Mouse (Mus musculus): ENCODE data around the gene Mrps21. TPM values are rescaled to one million over a fixed set of nuclear protein-coding genes. Genes with fewer than 3 reads are reported as not detected.

Mrps21 gene
- polyA plus RNA-seq, 1 experiment from 2014 or later: 360 TPM

GRCm38 (mm10) chr3:95829053-95829452 is 42.3 kb downstream of the Mrps21 start:
- Histone ChIP-seq H3K9ac (ENCODE audit: low read depth, low read length) (no peak overlapping the region), H3K36me3 (ENCODE audit: control insufficient read depth, insufficient read depth, low read length) (peaks cover 23% of the 10 kb centered on the region), H3K27ac (ENCODE audit: low read length) (no peak overlapping the region), H3K4me1 (ENCODE audit: control insufficient read depth, insufficient read depth, low read length) (no peaks in the 10 kb centered on the region), H3K27me3 (replicated peaks; ENCODE audit: control insufficient read depth, insufficient read depth, low read length) (no peaks in the 10 kb centered on the region), H3K4me3 (ENCODE audit: low read length) (no peak overlapping the region), H3K9me3 (ENCODE audit: control insufficient read depth, low read length) (no peaks in the 10 kb centered on the region), H3K4me2 (ENCODE audit: low read depth, low read length) (no peak overlapping the region)
- no peak for ATAC-seq
- 97% methylated on average over 4 of the region's 4 CpGs for WGBS

- Histone ChIP-seq H3K9ac (ENCODE audit: low read depth, low read length) (no peak overlapping the region), H3K4me2 (ENCODE audit: low read depth, low read length) (no peak overlapping the region), H3K27ac (ENCODE audit: low read length) (no peak overlapping the region), H3K27me3 (replicated peaks; ENCODE audit: control insufficient read depth, insufficient read depth, low read length) (no peaks in the 10 kb centered on the region), H3K9me3 (ENCODE audit: control insufficient read depth, low read length) (no peaks in the 10 kb centered on the region), H3K4me3 (ENCODE audit: low read length) (no peak overlapping the region), H3K4me1 (ENCODE audit: control insufficient read depth, insufficient read depth, low read length) (no peaks in the 10 kb centered on the region), H3K36me3 (ENCODE audit: control insufficient read depth, insufficient read depth, low read length) (peaks cover 7% of the 10 kb centered on the region)
- WGBS: 58% methylated on average over 2 of the region's 2 CpGs
- no peak for ATAC-seq
Observed at GRCm38 (mm10) chr3:95826275-95826674, 45.0 kb downstream of the Mrps21 start.

- Histone ChIP-seq H3K4me2 (ENCODE audit: low read depth, low read length) (peak overlapping the region; percentile 46), H3K36me3 (ENCODE audit: control insufficient read depth, insufficient read depth, low read length) (no peaks in the 10 kb centered on the region), H3K4me1 (ENCODE audit: control insufficient read depth, insufficient read depth, low read length) (peaks cover 6% of the 10 kb centered on the region), H3K27ac (ENCODE audit: low read length) (peak overlapping the region; percentile 96), H3K27me3 (replicated peaks; ENCODE audit: control insufficient read depth, insufficient read depth, low read length) (no peaks in the 10 kb centered on the region), H3K9me3 (ENCODE audit: control insufficient read depth, low read length) (no peaks in the 10 kb centered on the region), H3K4me3 (ENCODE audit: low read length) (peak overlapping the region; percentile 71), H3K9ac (ENCODE audit: low read depth, low read length) (peak overlapping the region; percentile 80)
- 0 out of 2 replicates have a peak, but pooled peaks have one; percentile 4 for ATAC-seq
- WGBS: 33% methylated on average over 10 of the region's 10 CpGs
Observed at GRCm38 (mm10) chr3:95820046-95821010, 51.0 kb downstream of the Mrps21 start.

- under 1% methylated on average over 49 of the region's 49 CpGs for WGBS
- Histone ChIP-seq H3K4me1 (ENCODE audit: control insufficient read depth, insufficient read depth, low read length) (peaks cover 6% of the 10 kb centered on the region), H3K4me3 (ENCODE audit: low read length) (peak overlapping the region; percentile 71), H3K4me2 (ENCODE audit: low read depth, low read length) (peak overlapping the region; percentile 46), H3K27ac (ENCODE audit: low read length) (peak overlapping the region; percentile 96), H3K9ac (ENCODE audit: low read depth, low read length) (peak overlapping the region; percentile 80), H3K27me3 (replicated peaks; ENCODE audit: control insufficient read depth, insufficient read depth, low read length) (no peaks in the 10 kb centered on the region), H3K36me3 (ENCODE audit: control insufficient read depth, insufficient read depth, low read length) (no peaks in the 10 kb centered on the region), H3K9me3 (ENCODE audit: control insufficient read depth, low read length) (no peaks in the 10 kb centered on the region)
- peak; percentile 97 for ATAC-seq
Observed at GRCm38 (mm10) chr3:95819351-95819985, 51.9 kb downstream of the Mrps21 start.

- Histone ChIP-seq H3K4me1 (ENCODE audit: control insufficient read depth, insufficient read depth, low read length) (peaks cover 6% of the 10 kb centered on the region), H3K4me3 (ENCODE audit: low read length) (peak within 1 kb of the TSS; percentile 71), H3K9me3 (ENCODE audit: control insufficient read depth, low read length) (no peaks in the 10 kb centered on the region), H3K27ac (ENCODE audit: low read length) (peak within 1 kb of the TSS; percentile 100), H3K9ac (ENCODE audit: low read depth, low read length) (peak within 1 kb of the TSS; percentile 99), H3K36me3 (ENCODE audit: control insufficient read depth, insufficient read depth, low read length) (no peaks in the 10 kb centered on the region), H3K27me3 (replicated peaks; ENCODE audit: control insufficient read depth, insufficient read depth, low read length) (no peaks in the 10 kb centered on the region), H3K4me2 (ENCODE audit: low read depth, low read length) (peak within 1 kb of the TSS; percentile 68)
- ATAC-seq: peak; percentile 62
- under 1% methylated on average over 58 of the region's 60 CpGs for WGBS
Observed at GRCm38 (mm10) chr3:95818571-95819288, 52.6 kb downstream of the Mrps21 start, which contains the start of gene Rprd2. TSS of gene Rprd2 (minus strand) at chr3:95818863.

GRCm38 (mm10) chr3:95818026-95818511 is 53.2 kb downstream of the Mrps21 start:
- Histone ChIP-seq H3K4me1 (ENCODE audit: control insufficient read depth, insufficient read depth, low read length) (peaks cover 6% of the 10 kb centered on the region), H3K27ac (ENCODE audit: low read length) (peak overlapping the region; percentile 100), H3K4me2 (ENCODE audit: low read depth, low read length) (peak overlapping the region; percentile 68), H3K4me3 (ENCODE audit: low read length) (peak overlapping the region; percentile 71), H3K9ac (ENCODE audit: low read depth, low read length) (peak overlapping the region; percentile 99), H3K36me3 (ENCODE audit: control insufficient read depth, insufficient read depth, low read length) (no peaks in the 10 kb centered on the region), H3K27me3 (replicated peaks; ENCODE audit: control insufficient read depth, insufficient read depth, low read length) (no peaks in the 10 kb centered on the region), H3K9me3 (ENCODE audit: control insufficient read depth, low read length) (no peaks in the 10 kb centered on the region)
- ATAC-seq: peak; percentile 14; the same call in 1 of the 2 replicates
- WGBS: 0% methylated on average over 21 of the region's 21 CpGs

- WGBS: 85% methylated on average over 3 of the region's 3 CpGs
- no peak for ATAC-seq
- H3K9me3 ChIP-seq (ENCODE audit: control insufficient read depth, low read length): no peaks in the 10 kb centered on the region
Observed at GRCm38 (mm10) chr3:95816681-95817080, 54.6 kb downstream of the Mrps21 start.

More at GRCm38 (mm10) chr3:95816681-95817080, 54.6 kb downstream of the Mrps21 start:
- H3K4me1 ChIP-seq (ENCODE audit: control insufficient read depth, insufficient read depth, low read length): peaks cover 6% of the 10 kb centered on the region
- H3K27me3 ChIP-seq (replicated peaks; ENCODE audit: control insufficient read depth, insufficient read depth, low read length): no peaks in the 10 kb centered on the region
- H3K9ac ChIP-seq (ENCODE audit: low read depth, low read length): no peak overlapping the region
- no peaks in the 10 kb centered on the region for H3K36me3 ChIP-seq (ENCODE audit: control insufficient read depth, insufficient read depth, low read length)
- 0 out of 2 replicates have a peak overlapping the region, but pooled peaks have one; percentile 5 for H3K4me2 ChIP-seq (ENCODE audit: low read depth, low read length)
- H3K4me3 ChIP-seq (ENCODE audit: low read length): no peak overlapping the region
- H3K27ac ChIP-seq (ENCODE audit: low read length): no peak overlapping the region

Data from intestine, embryonic 16.5 days (tissue).